Mouse (Mus musculus): ENCODE measurements around the gene Agbl3.

The Agbl3 gene

DNA sequence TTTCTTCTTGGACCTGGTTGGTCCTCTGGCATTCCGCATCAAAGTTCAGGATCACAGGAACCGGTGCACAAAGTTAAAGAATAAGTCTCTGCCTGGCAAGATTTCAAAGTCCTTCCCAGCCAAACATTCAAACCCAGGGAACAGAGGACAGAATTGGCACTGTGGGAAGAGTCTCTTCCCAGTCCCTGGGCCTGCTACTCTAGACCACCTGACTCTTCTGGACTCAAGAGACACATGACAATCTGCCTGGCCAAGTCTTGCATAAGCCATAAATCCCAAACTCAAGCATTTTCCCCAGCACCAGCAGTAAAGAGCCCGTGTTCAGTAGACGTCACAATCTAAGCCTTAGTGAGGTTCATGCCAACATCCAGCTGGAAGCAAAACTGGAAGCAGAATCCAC, 126.4 kb downstream of the Agbl3 start:
- DNase-seq (ENCODE audit: low spot score): no peak

DNA sequence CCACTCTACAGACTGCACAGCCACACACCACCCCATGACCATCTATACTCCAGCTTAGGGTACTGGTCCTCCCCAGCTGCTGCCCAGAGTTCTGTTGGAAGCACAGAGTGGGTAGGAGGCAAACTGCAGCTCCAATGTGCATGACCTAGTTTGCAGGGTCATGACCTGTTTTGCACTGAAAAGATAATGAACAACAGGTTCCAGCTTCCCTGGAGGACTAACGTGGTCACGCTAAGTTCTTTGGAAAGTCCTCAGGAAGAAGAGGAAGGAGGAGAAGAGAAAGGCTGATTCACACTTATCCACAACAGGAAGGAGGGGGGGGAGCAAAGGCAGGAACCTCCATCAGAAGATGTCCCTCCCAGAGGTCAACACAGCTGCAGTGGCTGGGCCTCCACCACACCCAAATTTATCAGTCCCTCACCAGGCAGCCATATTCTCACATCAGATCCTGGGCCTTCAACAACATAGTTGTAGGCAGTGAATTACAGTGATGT, 126.9 kb downstream of the Agbl3 start:
- DNase-seq (ENCODE audit: low spot score): no peak

DNA sequence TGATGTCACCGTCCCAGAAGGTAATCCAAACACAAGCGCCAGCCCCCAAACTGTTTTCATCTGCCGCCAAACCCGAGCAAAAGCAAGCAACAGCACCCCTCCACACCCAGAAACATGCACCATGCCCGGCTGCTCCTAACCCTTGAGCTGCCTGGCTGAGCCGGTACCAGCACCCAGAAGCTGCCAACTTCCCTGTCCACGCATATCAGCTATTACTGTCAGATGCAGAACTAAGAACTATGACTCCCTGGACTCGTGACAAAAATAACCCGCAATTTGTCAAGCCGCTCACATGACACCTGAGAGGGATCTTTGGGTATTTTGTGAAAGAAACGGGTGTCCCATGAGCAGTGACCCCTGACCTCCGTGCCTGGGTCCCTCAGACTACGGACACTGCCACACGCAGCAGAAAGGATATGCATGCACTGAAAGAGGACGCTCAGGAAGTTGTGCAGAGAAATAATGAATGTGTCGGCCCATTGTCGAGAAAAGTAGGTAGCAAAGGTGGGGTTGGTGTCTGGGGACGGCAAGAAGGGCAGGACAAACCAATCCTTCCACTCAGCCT, 127.5 kb downstream of the Agbl3 start:
- no peak for DNase-seq (ENCODE audit: low spot score)

All from MN1 (cell line).